Mouse (Mus musculus): ENCODE measurements around the gene Junb.

- no peak for TF ChIP-seq CTCF (IDR thresholded peaks at IDR 0.05; ENCODE audit: insufficient read depth, low read length)
- TF ChIP-seq POLR2A (IDR thresholded peaks at IDR 0.05; ENCODE audit: borderline replicate concordance, extremely low read depth, low read depth, low read length), result no peak
Measured at GRCm38 (mm10) chr8:84944478-84945160, 33.9 kb downstream of the Junb start.

Data from lung, adult 2 months (tissue).